Mouse (Mus musculus) adipocyte (in vitro differentiated cells): ENCODE results near the gene Celf1.
"Not testable (repeated sequence)": the region's sequence is repeated elsewhere in the genome, so short reads cannot be mapped to it uniquely, and the experiment has no call there.

Experiments
- DNase-seq: peaks from one replicate; pipeline ENCODE4 v3.0.0-alpha.2; 2016; ENCODE audit warnings: low spot score

The Celf1 gene

DNA sequence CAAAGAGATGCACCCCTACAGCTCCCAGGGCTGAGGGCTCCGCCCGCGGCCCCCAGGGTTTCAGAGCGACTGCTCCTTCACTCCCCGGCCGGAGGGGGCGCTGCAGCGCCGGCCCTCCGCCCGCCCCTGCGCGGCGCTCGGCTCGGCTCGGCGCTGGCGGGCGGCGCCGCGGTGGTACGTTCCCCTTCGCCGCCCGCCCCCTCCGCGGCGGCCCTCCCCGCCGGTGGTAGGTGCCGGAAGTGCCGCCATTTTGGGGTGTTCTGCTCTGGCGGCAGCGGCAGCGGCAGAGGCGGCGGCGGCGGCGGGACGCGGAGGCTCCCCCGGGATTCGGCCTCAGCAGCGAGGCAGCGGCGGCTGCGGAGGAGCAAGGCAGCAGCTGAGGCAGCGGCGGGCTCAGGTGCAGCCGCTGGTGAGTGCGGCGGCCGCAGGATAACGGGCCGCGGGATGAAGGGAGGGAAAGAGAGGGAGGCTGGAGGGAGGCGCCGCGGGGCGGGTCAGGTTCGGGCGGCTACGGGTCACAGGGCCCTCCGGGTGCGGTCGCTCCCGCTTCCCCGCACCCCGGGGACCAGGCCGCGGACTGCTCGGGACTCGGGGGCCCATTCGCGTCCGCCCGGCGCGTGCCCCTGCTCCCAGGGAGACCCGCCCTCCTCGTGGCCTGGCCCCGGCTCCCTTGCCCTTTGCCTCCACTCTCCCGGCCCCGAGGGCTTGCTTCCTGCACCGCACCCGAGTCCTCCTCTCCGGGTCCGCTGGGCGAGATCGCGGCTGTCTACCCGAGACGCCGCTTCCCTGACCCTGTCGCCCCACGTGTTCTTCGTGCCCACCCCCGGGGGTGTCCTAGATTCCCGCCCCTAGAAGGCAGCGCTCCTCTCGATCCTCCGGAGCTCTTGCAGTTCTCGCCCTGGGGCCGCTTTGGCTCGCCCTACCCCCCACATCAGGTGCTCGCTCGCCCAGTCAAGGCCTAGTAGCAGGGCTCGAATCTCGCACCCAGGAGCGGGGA is at the start of gene Celf1:
TSS of gene Celf1 (plus strand) at position 150 of the 997 bp plus-strand sequence.
- peak; percentile 79 for DNase-seq

DNA sequence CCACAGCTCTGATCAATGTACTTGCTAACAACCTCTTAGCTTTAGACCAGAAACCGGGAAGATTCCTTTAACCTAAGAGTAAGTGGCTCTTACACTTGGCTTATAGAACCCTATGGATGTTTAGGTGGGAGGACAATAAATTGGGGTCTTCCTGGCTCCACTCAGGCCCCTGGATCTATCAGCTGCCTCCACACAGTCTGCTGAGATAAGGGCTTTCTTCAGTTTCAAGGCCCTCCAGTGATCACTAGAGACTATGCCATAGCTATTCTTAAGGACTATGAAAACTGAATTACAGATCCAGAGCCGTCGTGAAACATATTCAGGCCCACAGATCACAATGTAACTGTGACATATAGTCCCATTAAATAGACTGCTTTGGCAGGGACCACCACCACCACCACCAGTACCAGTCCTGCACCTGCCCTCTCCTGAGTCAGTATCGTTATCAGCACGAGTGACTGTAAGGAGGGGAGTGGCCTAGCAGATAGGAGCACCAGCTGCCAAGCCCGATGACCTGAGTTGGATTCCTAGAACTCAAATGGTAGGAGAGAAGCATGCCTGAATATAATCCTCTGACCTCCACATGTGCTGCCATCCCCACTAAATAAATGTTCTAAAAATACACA is 46.4 kb upstream of the Celf1 start:
- no peak for DNase-seq

DNA sequence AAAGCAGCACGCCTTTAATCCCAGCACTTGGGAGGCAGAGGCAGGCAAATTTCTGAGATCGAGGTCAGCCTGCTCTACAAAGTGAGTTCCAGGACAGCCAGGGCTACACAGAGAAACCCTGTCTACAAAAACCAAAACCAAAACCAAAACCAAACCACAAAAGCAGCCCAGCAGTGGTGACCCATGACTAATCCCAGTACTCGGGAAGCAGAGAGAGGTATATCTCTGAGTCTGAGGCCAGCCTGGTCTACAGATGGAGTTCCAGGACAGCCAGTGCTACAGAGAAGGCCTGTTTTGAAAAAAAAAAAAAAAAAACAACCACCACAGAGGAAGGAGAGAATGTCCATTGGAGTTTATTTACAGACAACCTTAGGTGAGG is 45.9 kb upstream of the Celf1 start:
- DNase-seq: not testable (repeated sequence)

DNA sequence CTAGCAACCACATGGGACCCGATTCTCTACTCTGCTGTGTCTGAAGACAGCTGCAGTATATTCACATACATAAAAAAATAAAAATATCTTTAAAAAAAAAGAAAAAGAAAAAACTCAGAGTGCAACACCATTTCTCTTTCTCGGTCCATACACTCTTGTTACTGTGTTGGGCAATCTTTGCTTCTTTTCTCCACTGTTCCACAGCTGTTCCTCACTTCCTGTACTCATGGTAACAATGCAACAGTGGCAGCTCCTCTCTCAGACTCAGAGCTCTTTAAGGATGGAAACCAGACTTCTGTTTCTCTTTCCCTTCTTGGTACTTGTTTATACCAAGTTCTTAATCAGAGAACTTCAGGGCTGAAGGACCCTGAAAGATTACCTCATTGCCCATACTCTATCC is 36.8 kb upstream of the Celf1 start:
- DNase-seq: no peak

DNA sequence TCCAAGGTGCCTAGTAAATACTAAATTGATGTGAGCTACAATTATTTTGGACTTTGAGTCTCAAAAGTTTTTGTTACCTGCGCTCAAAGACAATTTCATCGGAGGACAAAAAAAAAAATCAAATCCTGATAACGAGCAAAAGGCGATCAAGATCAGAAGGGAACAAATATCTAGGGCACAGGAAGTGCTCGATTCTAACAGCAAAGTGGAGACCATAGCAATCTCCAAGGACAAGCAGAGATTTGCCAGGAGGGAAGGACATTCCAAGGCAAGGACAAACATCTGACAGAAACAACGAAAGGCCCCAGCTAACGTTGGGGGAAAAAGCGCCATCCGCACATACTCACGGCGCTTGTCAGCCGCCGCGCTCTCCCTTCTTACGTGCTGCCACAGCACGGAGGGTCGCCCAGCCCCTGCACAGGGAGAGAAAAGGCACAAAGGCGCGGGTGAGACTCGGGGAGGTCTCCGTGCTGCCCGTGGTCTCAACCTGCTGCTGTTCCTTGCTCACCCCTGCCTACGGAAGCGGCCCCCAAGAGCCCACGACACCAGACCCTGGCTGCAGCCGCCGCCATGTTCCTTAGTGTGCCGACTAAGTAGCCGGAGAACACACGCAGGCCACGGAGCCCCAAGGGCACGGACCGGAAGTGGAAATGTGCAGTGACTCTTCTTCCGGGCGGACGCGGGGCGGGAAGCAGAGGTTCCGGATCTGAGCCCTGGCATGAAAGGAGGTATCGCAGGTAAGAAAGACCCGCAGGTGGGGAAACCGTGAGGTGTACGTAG is 35.9 kb upstream of the Celf1 start, which contains the start of the genes Kbtbd4 and Ndufs3:
TSS of gene Kbtbd4 (plus strand) at position 665 of the 780 bp plus-strand sequence.
TSS of gene Ndufs3 (minus strand) at position 752 of the 780 bp plus-strand sequence.
- peak; percentile 91 for DNase-seq

DNA sequence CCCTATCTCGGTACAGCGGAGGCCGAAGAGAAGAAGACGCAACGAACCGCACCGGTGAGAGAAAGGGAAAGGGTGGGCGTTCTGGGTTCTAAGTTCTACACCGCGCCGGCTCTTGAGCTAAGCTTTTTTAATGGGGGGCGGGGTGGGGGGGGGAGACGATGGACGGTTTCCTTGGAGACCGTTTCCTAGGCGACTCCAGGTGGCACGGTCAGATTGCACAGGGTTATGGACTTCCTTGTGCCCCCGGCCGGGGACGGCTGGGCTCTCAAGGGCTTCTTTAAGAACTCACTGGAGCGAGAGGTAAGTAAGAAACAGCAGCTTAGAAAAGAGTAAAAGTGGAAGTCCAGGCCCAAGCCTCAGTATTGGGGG is 35.3 kb upstream of the Celf1 start:
- DNase-seq: no peak

DNA sequence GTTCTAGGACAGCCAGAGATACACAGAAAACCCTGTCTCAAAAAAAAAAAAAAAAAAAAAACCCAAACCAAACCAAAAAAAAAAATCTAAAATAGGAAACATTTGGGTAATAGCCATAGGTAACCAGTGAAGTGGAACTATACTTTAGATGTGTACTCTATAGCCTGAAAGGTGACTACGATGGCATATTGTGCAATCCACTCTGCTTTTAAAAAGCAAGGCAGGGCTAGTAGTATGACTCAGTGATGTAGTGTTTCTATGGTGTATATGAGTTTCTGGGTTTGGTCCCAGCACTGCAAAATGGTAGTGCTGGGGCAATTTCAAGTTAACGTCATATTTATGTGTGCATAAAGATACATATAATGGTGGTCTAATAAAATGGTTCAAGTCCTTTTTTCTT is 33.5 kb upstream of the Celf1 start:
- no peak for DNase-seq

DNA sequence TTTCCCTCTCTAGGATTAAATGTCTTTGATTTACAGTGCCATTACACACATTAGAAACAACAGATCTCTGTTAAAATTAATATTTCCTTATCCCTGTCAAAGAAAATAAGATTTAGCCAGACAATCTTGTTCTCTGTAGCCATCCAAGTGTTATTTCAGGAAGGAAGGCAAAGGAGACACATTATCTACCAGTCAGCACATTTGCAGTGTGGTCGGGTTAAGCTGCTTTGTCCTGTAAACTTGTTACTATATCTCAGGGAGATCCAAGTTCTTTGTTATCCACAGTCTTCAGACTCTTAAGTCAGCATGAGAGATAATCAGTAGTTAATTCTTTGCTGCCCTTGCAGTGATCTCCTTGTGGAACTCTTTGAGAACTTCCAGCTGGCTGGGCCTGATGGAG is 29.3 kb upstream of the Celf1 start:
- no peak for DNase-seq

DNA sequence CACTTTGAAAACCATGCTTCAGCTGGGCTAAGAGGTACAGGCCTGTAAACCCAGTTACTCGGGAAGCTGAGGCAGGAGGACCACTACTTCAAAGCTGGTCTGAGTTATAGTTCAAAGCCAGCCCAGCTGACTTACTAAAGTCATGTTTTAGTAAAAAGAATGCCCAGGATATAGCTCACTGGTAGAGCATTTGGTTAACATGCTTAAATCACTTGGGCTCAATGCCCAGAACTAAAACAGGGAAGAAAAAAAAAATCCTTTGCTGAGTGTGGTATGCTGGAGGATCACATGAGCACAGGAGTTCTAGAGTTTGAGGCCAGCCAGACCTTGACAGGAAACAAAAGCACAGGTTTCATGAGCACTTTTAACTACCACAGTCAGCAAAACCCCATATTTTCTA is 28.5 kb upstream of the Celf1 start:
- peak; percentile 47 for DNase-seq

DNA sequence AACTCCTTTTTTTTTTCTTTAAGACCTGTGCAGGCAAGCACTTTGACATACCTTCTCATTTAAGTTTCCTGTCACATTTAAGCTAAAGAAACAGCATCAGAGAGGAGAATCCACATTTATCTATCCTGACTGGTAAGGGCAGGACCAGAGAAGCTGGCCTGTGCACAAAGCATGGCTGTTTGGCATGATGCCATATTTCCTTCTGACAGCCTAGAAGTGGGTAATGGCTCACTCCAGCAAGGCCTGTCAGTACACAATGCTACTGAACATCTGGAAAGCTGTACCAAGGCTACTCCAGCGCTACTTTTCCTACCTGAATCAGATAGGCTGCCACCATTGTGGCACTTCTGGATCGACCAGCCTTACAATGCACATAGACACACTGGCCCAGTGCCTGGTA is 26.5 kb upstream of the Celf1 start:
- peak; percentile 79 for DNase-seq

DNA sequence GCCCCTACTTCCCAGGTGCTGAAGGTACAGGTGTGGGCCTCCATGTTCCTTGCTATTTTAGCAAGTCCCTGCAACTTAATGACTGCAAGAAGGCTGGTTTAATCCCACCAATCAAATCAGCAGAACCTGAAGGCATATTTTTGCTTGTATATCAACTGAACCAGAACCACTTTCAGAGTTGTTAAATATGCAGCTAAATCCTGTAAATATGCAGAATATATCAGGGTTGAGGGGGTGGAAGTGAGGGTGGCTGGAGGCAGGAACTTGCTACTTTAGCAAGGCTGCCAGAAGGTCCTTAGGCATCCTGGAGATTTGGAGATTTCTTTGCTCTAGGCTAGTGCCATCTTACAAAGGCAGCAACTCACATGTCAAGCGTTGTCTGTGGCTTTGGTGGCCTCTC is 24.7 kb upstream of the Celf1 start:
- DNase-seq: no peak

DNA sequence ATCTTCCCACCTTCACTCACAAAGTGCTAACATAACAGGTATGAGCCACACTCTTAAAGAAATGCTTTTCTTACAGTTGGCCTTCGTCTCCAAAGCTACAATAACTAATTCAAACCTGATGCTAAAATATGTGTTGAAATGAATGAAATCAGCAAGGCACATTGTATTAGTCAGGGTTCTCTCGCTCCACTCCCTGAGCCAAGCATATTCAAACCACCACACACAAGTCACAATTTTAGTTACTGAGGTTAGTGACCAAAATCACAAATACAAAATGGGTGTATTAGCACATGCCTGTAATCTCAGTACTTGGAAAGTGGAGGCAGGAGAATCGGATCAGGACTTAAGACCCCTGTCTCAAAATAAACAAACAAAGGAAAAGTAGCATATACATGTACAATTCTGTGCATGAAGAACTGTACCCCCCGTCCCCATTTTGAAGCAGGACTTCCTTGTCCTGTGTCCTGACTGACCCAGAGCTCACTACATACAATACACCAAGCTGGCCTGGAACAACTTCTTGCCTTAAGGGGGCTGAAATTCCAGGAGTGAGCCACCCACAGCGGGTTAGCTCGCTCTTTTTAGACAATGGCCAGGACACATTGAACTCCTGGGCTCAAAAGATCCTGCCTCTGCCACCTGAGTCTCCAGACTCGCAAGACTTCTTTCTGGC is 23.5 kb upstream of the Celf1 start:
- DNase-seq: peak; percentile 35

DNA sequence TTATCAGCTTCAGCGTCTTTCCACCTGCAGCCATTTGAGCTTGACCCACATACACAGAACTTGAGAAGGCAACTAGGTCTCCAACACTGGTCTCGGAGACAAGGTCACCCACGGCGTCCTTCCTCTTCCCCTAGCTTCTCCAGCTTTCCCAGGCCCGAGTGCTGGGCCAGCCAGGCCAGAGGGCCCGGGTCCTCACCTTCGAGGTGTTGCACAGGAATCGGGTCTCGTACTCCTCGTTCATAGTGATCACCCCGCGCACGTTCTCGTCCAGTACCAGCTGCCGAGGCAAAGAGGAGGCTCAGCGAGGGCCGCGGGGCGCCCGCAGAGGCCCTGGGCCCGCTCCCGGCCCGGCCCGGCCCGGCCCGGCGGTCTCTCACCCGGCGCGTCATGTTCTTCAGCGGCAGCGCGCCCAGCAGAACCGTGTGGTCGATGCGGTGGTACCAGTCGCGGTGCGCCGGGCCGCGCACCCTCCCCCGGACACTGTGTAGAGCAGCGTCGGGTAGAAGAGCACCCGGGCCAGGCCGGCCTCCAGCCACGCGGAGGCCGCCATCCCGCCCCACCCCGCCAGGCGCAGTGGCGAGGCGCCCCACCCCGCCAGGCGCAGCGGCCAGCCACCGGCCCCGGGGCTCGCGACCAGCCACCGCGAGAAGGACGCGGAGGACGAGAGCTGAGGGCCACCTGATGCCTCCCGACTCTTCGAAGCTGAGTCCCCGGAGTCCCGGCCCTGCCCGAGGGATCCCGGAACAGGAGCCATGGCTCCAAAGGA is 22.8 kb upstream of the Celf1 start:
- DNase-seq: peak; percentile 66

DNA sequence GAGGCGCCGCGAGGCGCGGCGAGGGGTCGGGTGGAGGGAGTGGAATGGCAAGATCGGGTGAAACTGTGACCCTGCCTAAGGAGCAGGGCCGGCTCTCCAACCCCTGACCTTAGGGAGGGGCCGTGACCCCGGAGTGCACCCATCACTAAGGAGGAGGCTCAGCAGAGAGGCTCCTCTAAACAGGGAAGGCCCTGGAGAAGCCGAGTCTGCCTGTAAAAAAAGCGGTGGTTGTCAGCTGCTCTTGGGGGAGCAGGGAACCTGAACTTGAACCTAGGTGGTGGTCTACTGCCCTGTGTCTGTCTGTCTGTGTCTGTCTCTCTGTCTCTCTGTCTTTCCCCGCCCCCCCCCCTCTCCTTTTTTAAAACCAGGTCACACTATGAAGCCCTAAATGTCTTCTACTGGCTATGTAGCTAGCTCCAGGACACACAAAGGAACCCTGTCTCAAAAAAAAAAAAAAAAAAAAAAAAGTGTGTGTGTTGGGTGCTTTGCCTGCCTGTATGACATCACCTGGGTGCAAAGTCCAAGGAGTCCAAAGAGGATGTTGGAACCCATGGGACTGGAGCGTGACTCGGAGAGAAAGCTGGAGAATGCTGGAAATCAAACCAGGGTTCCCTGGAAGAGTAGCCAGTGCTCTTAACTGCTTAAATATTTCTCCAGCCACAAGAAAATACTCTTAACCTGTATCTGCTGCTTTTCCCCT is 22.0 kb upstream of the Celf1 start:
- no peak for DNase-seq

DNA sequence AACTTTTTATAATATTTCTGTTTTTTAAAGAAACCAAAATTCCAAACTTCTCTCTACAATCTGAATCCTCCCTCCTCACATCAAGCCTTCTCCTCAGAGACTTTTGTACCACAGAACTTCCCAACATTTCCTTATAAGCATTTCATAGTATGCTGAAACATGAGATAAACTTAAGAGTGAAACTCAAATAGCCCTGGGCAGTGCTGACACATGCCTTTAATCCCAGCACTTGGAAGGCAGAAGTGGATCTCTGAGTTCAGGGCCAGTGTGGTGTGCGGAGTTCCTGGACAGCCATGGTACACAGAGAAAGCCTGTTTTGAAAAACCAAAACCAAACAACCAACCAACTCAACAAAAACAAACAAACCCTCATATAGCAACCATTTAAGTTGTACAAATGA is 19.0 kb upstream of the Celf1 start:
- no peak for DNase-seq

DNA sequence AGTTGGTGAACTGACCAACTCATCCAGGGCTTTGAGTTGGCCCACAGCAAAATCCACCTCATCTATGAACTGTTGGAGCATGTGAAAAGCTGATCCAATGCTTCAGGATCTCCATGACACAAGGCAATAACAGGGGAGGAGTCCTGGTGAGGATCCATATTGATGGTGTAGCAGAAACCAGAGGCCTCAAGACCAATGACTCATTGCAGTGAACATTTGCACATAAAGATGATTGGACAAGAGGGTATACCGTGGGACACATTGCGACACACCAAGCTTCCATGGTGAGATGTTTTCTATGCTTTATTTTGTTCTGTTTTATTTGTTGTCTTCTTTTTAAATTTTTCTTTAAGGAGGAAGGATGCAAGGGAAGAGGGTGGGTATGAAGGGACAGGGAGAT is 17.5 kb upstream of the Celf1 start:
- no peak for DNase-seq

DNA sequence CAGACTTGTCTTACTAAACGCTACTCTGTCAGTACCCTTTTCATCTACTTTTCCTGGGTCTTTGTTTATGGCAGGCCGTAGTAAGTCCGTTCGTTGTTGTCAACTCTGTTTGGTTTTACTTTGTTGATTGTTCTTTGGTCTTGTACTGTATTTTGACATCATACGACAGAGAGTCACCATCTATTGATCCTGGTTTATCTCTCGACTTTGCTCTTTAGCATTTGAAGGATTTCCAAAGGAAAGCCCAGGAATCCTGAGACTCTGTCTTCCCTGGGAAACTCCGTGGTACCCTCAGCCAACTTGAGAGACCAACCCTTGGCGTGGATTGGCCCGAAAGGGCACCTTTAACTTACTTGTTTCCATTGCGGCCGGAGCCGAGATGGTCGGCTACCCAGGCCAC is 11.6 kb upstream of the Celf1 start:
- DNase-seq: no peak

DNA sequence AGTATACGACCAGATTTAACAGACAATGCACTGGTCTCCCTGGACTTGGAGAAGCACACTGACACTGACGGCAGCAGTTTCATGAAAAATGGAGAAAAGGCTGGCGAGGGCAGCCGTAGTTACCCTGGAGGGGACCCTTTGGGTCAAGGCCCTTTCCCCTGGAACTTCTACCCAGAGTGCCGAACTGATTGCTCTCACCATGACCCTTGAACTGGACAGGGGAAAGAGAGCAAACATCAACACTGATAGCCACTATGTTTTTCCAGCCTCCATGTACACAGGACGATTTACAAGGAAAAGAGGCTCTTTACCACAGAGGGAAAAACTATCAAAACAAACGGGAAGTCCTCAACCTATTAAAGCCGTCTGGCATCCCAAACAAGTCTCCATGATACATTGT is 8.4 kb upstream of the Celf1 start:
- no peak for DNase-seq

DNA sequence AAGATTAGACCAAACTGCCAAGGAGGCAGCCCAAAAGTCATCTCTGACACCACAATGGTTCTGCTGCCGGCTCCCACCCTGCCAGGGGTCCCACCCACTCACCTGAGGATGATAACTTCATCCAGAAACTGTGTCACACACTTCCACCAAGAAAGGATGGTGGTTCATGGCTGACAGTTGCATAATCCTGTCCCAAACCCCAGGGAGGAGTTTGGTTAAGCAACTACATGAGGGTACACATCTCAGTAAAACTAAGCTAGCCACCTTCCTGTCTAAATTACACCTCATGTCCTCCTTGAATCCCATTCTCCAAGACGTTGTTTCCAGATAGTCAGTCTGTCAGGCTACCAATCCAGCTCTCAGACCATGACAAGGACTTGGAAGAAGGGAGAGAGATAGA is 7.9 kb upstream of the Celf1 start:
- no peak for DNase-seq

DNA sequence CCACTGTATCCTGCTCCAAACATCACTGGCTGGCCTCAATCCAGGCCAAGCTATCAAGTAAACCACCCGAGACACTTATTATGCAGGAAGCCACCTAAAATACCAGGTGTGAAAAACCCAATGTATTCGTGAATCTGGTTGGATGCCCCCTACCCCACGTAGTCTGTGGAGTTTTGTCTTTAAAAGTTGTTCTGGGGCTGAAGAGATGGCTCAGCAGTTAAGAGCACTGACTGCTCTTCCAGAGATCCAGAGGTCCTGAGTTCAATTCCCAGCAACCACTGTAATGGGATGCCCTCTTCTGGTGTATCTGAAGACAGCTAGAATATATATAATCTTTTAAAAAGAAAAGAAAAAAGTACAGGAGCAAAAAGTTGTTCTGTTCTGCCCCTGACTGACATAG is 1.8 kb upstream of the Celf1 start:
- DNase-seq: no peak

DNA sequence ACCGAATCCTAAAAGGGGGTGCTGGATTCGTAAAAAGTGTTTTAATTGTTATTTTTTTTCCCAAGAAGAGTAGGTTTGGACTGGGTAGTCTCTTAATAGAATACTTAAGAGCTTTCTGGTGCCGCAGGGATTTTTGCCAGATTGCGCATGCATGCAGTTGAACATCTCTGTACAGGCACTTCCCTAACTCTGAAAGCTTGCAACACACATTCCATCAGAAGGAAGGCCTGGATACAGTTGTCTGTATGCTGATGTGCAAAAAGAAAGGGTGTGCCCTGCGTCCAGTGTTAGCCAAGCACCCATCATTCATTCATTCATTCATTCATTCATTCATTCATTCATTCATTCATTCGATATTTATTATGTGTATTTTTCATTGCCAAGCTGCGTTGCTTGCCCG is 432 bp upstream of the Celf1 start:
- peak; percentile 28 for DNase-seq
